Mouse (Mus musculus) ES-Bruce4 (cell line): ENCODE data around the gene Gm10447. TPM values are rescaled to one million over a fixed set of nuclear protein-coding genes. Genes with fewer than 3 reads are reported as not detected.

Experiments used
- H3K27ac ChIP-seq: 2 replicates; pipeline ENCODE4 v1.5.1; 2012; ENCODE audit warnings: low read length, inconsistent platforms; ENCODE audit not compliant: insufficient read depth
- H3K27me3 ChIP-seq: 2 replicates; pipeline ENCODE4 v1.6.1; 2012; ENCODE audit warnings: mild to moderate bottlenecking, low read length, inconsistent platforms; ENCODE audit not compliant: control insufficient read depth, poor library complexity, insufficient read depth, severe bottlenecking
- H3K36me3 ChIP-seq: 2 replicates; pipeline ENCODE4 v1.6.1; 2012; ENCODE audit warnings: inconsistent platforms, mild to moderate bottlenecking, low read length, moderate library complexity; ENCODE audit not compliant: control insufficient read depth, poor library complexity, insufficient read depth, severe bottlenecking
- H3K4me1 ChIP-seq: one replicate; pipeline ENCODE4 v1.8.1; 2011; ENCODE audit warnings: low read length; ENCODE audit not compliant: control insufficient read depth, insufficient read depth
- H3K4me3 ChIP-seq: 2 replicates; pipeline ENCODE4 v1.5.1; 2011; ENCODE audit warnings: low read depth, mild to moderate bottlenecking, low read length
- H3K9ac ChIP-seq: 2 replicates; pipeline ENCODE4 v1.6.1; 2012; ENCODE audit warnings: low read depth, mild to moderate bottlenecking, inconsistent platforms; ENCODE audit not compliant: poor library complexity, severe bottlenecking
- H3K9me3 ChIP-seq: replicated peaks from 2 replicates; pipeline ENCODE4 v1.6.1; 2012; ENCODE audit warnings: mild to moderate bottlenecking, low read length, inconsistent platforms; ENCODE audit not compliant: control insufficient read depth, poor library complexity, insufficient read depth, severe bottlenecking
- CTCF ChIP-seq: IDR thresholded peaks from one replicate; pipeline ENCODE4 v1.8.1; 2011; ENCODE audit warnings: low read depth, low read length
- EP300 ChIP-seq: IDR thresholded peaks from 2 replicates; pipeline ENCODE4 v1.6.1; 2011; ENCODE audit warnings: low read depth, low read length; ENCODE audit not compliant: insufficient read depth
- POLR2A ChIP-seq: IDR thresholded peaks from one replicate; pipeline ENCODE4 v1.8.1; 2011; ENCODE audit warnings: low read length; ENCODE audit not compliant: insufficient read depth
- polyA plus RNA-seq: library from polyadenylated mRNA; stranded (reverse); fragments of >200 nt; gene quantifications from 2 replicates; pipeline ENCODE4 v1.2.4, GENCODE M21; 2011; ENCODE audit warnings: low read depth; ENCODE audit not compliant: missing spikeins, insufficient read depth, insufficient read length

Gm10447 gene
- polyA plus RNA-seq, 1 experiment, result not detected

GRCm38 (mm10) chr11:53500569-53500968 is 43.7 kb upstream of the Gm10447 start:
- Histone ChIP-seq H3K27me3 (no peaks in the 10 kb centered on the region), H3K4me3 (no peak overlapping the region), H3K36me3 (no peaks in the 10 kb centered on the region), H3K4me1 (peaks cover 2% of the 10 kb centered on the region), H3K27ac (no peak overlapping the region), H3K9ac (no peak overlapping the region), H3K9me3 (no peaks in the 10 kb centered on the region)
- no peak for TF ChIP-seq CTCF
- TF ChIP-seq EP300, result no peak
- TF ChIP-seq POLR2A, result no peak

GRCm38 (mm10) chr11:53496946-53497345 is 40.0 kb upstream of the Gm10447 start:
- Histone ChIP-seq H3K4me1 (peaks cover 2% of the 10 kb centered on the region), H3K4me3 (no peak overlapping the region), H3K36me3 (no peaks in the 10 kb centered on the region), H3K27ac (no peak overlapping the region), H3K27me3 (no peaks in the 10 kb centered on the region), H3K9me3 (no peaks in the 10 kb centered on the region), H3K9ac (no peak overlapping the region)
- no peak for TF ChIP-seq POLR2A
- no peak for TF ChIP-seq CTCF
- no peak for TF ChIP-seq EP300

- no peaks in the 10 kb centered on the region for H3K36me3 ChIP-seq
- no peaks in the 10 kb centered on the region for H3K9me3 ChIP-seq
- no peaks in the 10 kb centered on the region for H3K27me3 ChIP-seq
- no peak overlapping the region for H3K4me3 ChIP-seq
- H3K27ac ChIP-seq, result no peak overlapping the region
- H3K4me1 ChIP-seq, result no peaks in the 10 kb centered on the region
- TF ChIP-seq EP300 (no peak), POLR2A (no peak), CTCF (no peak)
- H3K9ac ChIP-seq, result no peak overlapping the region
Measured at GRCm38 (mm10) chr11:53495417-53495816, 38.5 kb upstream of the Gm10447 start.

- Histone ChIP-seq H3K4me3 (no peak overlapping the region), H3K27me3 (no peaks in the 10 kb centered on the region), H3K9me3 (no peaks in the 10 kb centered on the region), H3K9ac (no peak overlapping the region), H3K4me1 (no peaks in the 10 kb centered on the region), H3K27ac (no peak overlapping the region), H3K36me3 (no peaks in the 10 kb centered on the region)
- TF ChIP-seq EP300 (no peak), CTCF (no peak), POLR2A (no peak)
Measured at GRCm38 (mm10) chr11:53493243-53493955, 36.5 kb upstream of the Gm10447 start.

GRCm38 (mm10) chr11:53491954-53492401 is 35.1 kb upstream of the Gm10447 start:
- H3K9ac ChIP-seq, result no peak overlapping the region
- H3K27me3 ChIP-seq, result no peaks in the 10 kb centered on the region
- no peak overlapping the region for H3K4me3 ChIP-seq
- H3K9me3 ChIP-seq, result no peaks in the 10 kb centered on the region
- no peak overlapping the region for H3K27ac ChIP-seq
- TF ChIP-seq EP300 (no peak), POLR2A (no peak), CTCF (no peak)
- H3K36me3 ChIP-seq, result no peaks in the 10 kb centered on the region
- H3K4me1 ChIP-seq, result no peaks in the 10 kb centered on the region

GRCm38 (mm10) chr11:53489421-53489820 is 32.5 kb upstream of the Gm10447 start:
- Histone ChIP-seq H3K9ac (no peak overlapping the region), H3K9me3 (no peaks in the 10 kb centered on the region), H3K4me3 (no peak overlapping the region), H3K4me1 (no peaks in the 10 kb centered on the region), H3K36me3 (no peaks in the 10 kb centered on the region), H3K27ac (no peak overlapping the region), H3K27me3 (no peaks in the 10 kb centered on the region)
- no peak for TF ChIP-seq EP300
- TF ChIP-seq POLR2A, result no peak
- TF ChIP-seq CTCF, result no peak
